Comparison of ENCODE assay signal across 12 mouse cellular contexts in the genomic region with DNA sequence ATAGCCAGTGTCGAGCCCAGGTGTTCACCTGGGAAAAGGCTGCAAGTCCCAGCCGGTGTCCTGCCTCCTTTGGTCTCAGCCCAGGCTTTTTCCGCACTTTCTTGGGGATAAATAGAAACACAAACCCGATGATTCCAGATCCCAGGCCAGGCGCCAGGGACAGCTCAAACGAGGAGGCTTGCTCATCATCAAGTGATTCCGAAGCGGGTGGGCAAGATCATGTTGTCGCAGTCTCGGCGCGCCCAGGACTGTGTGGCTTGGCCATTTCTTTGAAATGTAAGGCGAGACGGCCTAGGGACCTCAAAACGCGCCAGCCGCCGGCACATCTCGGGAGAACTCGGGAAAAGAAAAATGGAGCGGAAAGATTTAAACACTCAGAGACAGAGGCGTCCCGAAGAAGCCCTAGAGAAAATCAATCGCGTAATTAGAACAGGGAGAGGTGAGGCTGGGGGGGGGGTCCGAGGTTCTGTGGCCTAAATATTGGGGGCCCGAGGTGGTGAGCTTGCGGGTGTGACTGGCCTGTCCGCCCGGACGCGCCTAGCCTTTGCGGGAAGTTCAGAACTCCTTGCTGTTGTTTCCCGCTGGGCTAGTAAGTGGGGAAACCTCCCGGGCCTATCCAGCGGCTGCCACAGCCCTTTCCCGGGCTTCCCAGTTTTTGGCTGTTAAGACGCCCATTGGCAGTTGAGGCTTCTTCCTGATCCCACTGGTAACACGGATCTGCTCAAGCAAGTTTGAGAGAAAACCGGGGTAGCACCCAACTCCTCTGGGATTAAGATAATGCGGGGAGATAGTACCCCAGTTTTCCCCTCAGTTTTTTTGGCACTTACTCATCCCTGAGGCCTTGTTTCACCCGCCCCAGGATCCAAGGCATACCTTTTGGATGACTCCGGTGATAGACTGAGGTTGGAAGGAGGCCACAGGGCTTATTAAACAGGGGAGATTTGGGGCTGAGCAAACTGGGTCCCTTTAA. TPM values are rescaled to one million over a fixed set of nuclear protein-coding genes. Genes with fewer than 3 reads are reported as not detected.
DNase-seq lines count a peak whose midpoint lies in the region; ATAC-seq and TF ChIP-seq lines count a peak whose summit lies in the region.
"Had no signal": no experiment of that assay in that cellular context is flagged by ENCODE, and none has a peak within 500 bp of the region (broad histone marks: within the 10 kb centered on the region; RNA-seq: fewer than 3 reads in every experiment).

No protein-coding gene starts in this region.

- ATAC-seq in lung, embryonic 15.5 days (ENCODE audit: borderline replicate concordance, extremely low read depth, low FRiP score, low TSS enrichment), result no peak
- no peak for ATAC-seq in intestine, postnatal 0 days
- no peak for ATAC-seq in stomach, embryonic 15.5 days (ENCODE audit: insufficient read depth, low FRiP score, low read depth)
- no peak for ATAC-seq in megakaryocyte progenitor cell, adult 5-6 weeks (replicated peaks; ENCODE audit: poor library complexity)
- ATAC-seq: inflammation-experienced regulatory T-cells, adult 6 months; liver, postnatal 0 days had no signal

- no peak for DNase-seq in lung, adult 18-20 months
- DNase-seq in gastrocnemius, adult 2 months, result peak; percentile 87
- no peak for DNase-seq in thymus, adult 2 months
- no peak for DNase-seq in left cerebral cortex, adult 9 months (ENCODE audit: low spot score in 2 of 2)
- DNase-seq: liver, postnatal 0 days had no signal

- H3K4me2 ChIP-seq in lung, embryonic 15.5 days, result peak overlapping the region; percentile 5; the same call in 1 of the 2 replicates
- H3K4me2 ChIP-seq in intestine, postnatal 0 days (replicated peaks; ENCODE audit: low read depth), result peak overlapping the region; percentile 24; the same call in 1 of the 2 replicates
- peak overlapping the region; percentile 33 for H3K4me2 ChIP-seq in stomach, embryonic 15.5 days

- H3K27ac ChIP-seq in lung, embryonic 15.5 days, result no peak overlapping the region
- H3K27ac ChIP-seq in gastrocnemius, adult 2 months, result peak overlapping the region; percentile 78
- no peak overlapping the region; the same call in 1 of the 2 replicates for H3K27ac ChIP-seq in intestine, postnatal 0 days (ENCODE audit: low read depth, low read length)
- no peak overlapping the region for H3K27ac ChIP-seq in stomach, embryonic 15.5 days
- H3K27ac ChIP-seq in thymus, adult 2 months (ENCODE audit: control insufficient read depth, insufficient read depth, low read length), result no peak overlapping the region

- no peaks in the 10 kb centered on the region for H3K9me3 ChIP-seq in lung, embryonic 15.5 days
- H3K9me3 ChIP-seq in intestine, postnatal 0 days (ENCODE audit: control insufficient read depth), result no peaks in the 10 kb centered on the region
- H3K9me3 ChIP-seq in stomach, embryonic 15.5 days, result no peaks in the 10 kb centered on the region

- intact Hi-C loops in gastrocnemius, adult 2 months (cut with DNase I), result no loop called here

- no peak overlapping the region for H3K4me3 ChIP-seq in lung, embryonic 15.5 days
- peak overlapping the region; percentile 61 for H3K4me3 ChIP-seq in gastrocnemius, adult 2 months
- no peak overlapping the region for H3K4me3 ChIP-seq in intestine, postnatal 0 days (ENCODE audit: low read depth, low read length)
- H3K4me3 ChIP-seq in stomach, embryonic 15.5 days (replicated peaks), result no peak overlapping the region; the same call in 1 of the 2 replicates
- no peak overlapping the region for H3K4me3 ChIP-seq in thymus, adult 2 months (ENCODE audit: control insufficient read depth, insufficient read depth, low read length)

- WGBS in lung, embryonic 15.5 days, result 8% methylated on average over 43 of the region's 43 CpGs
- WGBS in intestine, postnatal 0 days, result 26% methylated on average over 43 of the region's 43 CpGs
- WGBS in stomach, embryonic 15.5 days, result 20% methylated on average over 43 of the region's 43 CpGs
- WGBS in thymus, adult 2 months, result 15% methylated on average over 43 of the region's 43 CpGs

- no peak for TF ChIP-seq CTCF in gastrocnemius, adult 2 months (IDR thresholded peaks at IDR 0.05)
- no peak for TF ChIP-seq CTCF in intestine, postnatal 0 days (IDR thresholded peaks at IDR 0.05; ENCODE audit: low read depth)
- TF ChIP-seq CTCF in thymus, adult 2 months (IDR thresholded peaks at IDR 0.05; ENCODE audit: borderline replicate concordance, control insufficient read depth, extremely low read depth, insufficient read depth, low read length, poor library complexity), result no peak

- H3K4me1 ChIP-seq in lung, embryonic 15.5 days, result no peaks in the 10 kb centered on the region
- H3K4me1 ChIP-seq in intestine, postnatal 0 days (replicated peaks; ENCODE audit: control insufficient read depth, insufficient read depth, low read length), result no peaks in the 10 kb centered on the region
- 0 out of 2 replicates have a peak, but pooled peaks cover 6% of the 10 kb centered on the region for H3K4me1 ChIP-seq in stomach, embryonic 15.5 days
- H3K4me1 ChIP-seq in thymus, adult 2 months (replicated peaks; ENCODE audit: control insufficient read depth, insufficient read depth, low read length), result no peaks in the 10 kb centered on the region

- no peak overlapping the region for H3K9ac ChIP-seq in lung, embryonic 15.5 days
- H3K9ac ChIP-seq in intestine, postnatal 0 days (ENCODE audit: low read depth, low read length), result no peak overlapping the region
- H3K9ac ChIP-seq in stomach, embryonic 15.5 days, result no peak overlapping the region
- H3K9ac ChIP-seq: liver, postnatal 0 days had no signal

- TF ChIP-seq POLR2A in thymus, adult 2 months (IDR thresholded peaks at IDR 0.05; ENCODE audit: control insufficient read depth, extremely low read depth, insufficient read depth, low read length, poor library complexity), result no peak

- H3K27me3 ChIP-seq in lung, embryonic 15.5 days, result peaks cover 99% of the 10 kb centered on the region
- H3K27me3 ChIP-seq in intestine, postnatal 0 days (replicated peaks; ENCODE audit: control insufficient read depth, insufficient read depth, low read length), result peaks cover 74% of the 10 kb centered on the region
- peaks cover 33% of the 10 kb centered on the region for H3K27me3 ChIP-seq in stomach, embryonic 15.5 days (replicated peaks)
- H3K27me3 ChIP-seq in thymus, adult 2 months (ENCODE audit: control insufficient read depth, insufficient read depth, low read length), result peaks cover 8% of the 10 kb centered on the region

- no peaks in the 10 kb centered on the region for H3K36me3 ChIP-seq in lung, embryonic 15.5 days
- H3K36me3 ChIP-seq in intestine, postnatal 0 days (ENCODE audit: control insufficient read depth, insufficient read depth), result no peaks in the 10 kb centered on the region
- H3K36me3 ChIP-seq in stomach, embryonic 15.5 days, result no peaks in the 10 kb centered on the region
- H3K36me3 ChIP-seq in thymus, adult 2 months (ENCODE audit: control insufficient read depth, insufficient read depth, low read length), result no peaks in the 10 kb centered on the region

RNA-seq across cellular contexts. Expression of a gene that starts 8.8 kb away (rescaled TPM):
- polyA plus RNA-seq in lung, embryonic 15.5 days (2015; fragmentation: Nextera tagmentation; extraction: Ambion mirVana), result 1.4 and 1.5 TPM in 2 replicates
- 1 to 10 TPM; 4.3 to 4.6 TPM for total RNA-seq in gastrocnemius, adult 2 months (2021)
- 4.8 and 5.2 TPM in 2 replicates for polyA plus RNA-seq in intestine, postnatal 0 days (2015; fragmentation: Nextera tagmentation; extraction: Ambion mirVana)
- 16.2 and 17.3 TPM in 2 replicates for polyA plus RNA-seq in stomach, embryonic 15.5 days (2015; fragmentation: Nextera tagmentation; extraction: Ambion mirVana)
- total RNA-seq in megakaryocyte progenitor cell, adult 5-6 weeks (2015), result not detected in 2 replicates
- total RNA-seq in megakaryocyte progenitor cell, adult 5-6 weeks (2017), result not detected in 2 replicates
- polyA plus RNA-seq in thymus, adult 2 months (2012; rRNA removed), result 0.19 and 0.22 TPM in 2 replicates
- polyA plus RNA-seq: inflammation-experienced regulatory T-cells, adult 6 months had no signal

RNA-seq across cellular contexts. Expression of a gene that starts 29.5 kb away (rescaled TPM):
- polyA plus RNA-seq in lung, embryonic 15.5 days (2015; fragmentation: Nextera tagmentation; extraction: Ambion mirVana), result 0.20 and 0.26 TPM in 2 replicates
- 1 to 10 TPM; 8.1 to 8.6 TPM for total RNA-seq in gastrocnemius, adult 2 months (2021)
- polyA plus RNA-seq in intestine, postnatal 0 days (2015; fragmentation: Nextera tagmentation; extraction: Ambion mirVana), result 3.0 and 3.5 TPM in 2 replicates
- polyA plus RNA-seq in stomach, embryonic 15.5 days (2015; fragmentation: Nextera tagmentation; extraction: Ambion mirVana), result 2.6 and 4.7 TPM in 2 replicates
- not detected in 2 replicates for total RNA-seq in megakaryocyte progenitor cell, adult 5-6 weeks (2015)
- total RNA-seq in megakaryocyte progenitor cell, adult 5-6 weeks (2017), result not detected in 2 replicates
- polyA plus RNA-seq in thymus, adult 2 months (2012; rRNA removed), result 0.23 and 0.43 TPM in 2 replicates
- polyA plus RNA-seq: inflammation-experienced regulatory T-cells, adult 6 months; liver, postnatal 0 days; spleen, adult 2 months had no signal

RNA-seq across cellular contexts. Expression of a gene that starts 37.1 kb away (rescaled TPM):
- polyA plus RNA-seq in lung, embryonic 15.5 days (2015; fragmentation: Nextera tagmentation; extraction: Ambion mirVana), result 0.10 TPM in 1 of 2 replicates, not detected in the other
- 1 to 10 TPM; 1.0 to 2.8 TPM for total RNA-seq in gastrocnemius, adult 2 months (2021)
- 3.5 and 4.6 TPM in 2 replicates for polyA plus RNA-seq in intestine, postnatal 0 days (2015; fragmentation: Nextera tagmentation; extraction: Ambion mirVana)
- polyA plus RNA-seq in stomach, embryonic 15.5 days (2015; fragmentation: Nextera tagmentation; extraction: Ambion mirVana), result 1.4 and 1.9 TPM in 2 replicates
- total RNA-seq in megakaryocyte progenitor cell, adult 5-6 weeks (2015), result not detected in 2 replicates
- total RNA-seq in megakaryocyte progenitor cell, adult 5-6 weeks (2017), result not detected in 2 replicates
- polyA plus RNA-seq in thymus, adult 2 months (2012; rRNA removed), result 0.07 and 0.08 TPM in 2 replicates
- polyA plus RNA-seq: embryonic facial prominence, embryonic 11.5 days; liver, postnatal 0 days; spleen, adult 2 months had no signal

RNA-seq across cellular contexts. Expression of a gene that starts 51.3 kb away (rescaled TPM):
- 0.06 TPM in 1 of 2 replicates, not detected in the other for polyA plus RNA-seq in lung, embryonic 15.5 days (2015; fragmentation: Nextera tagmentation; extraction: Ambion mirVana)
- total RNA-seq in gastrocnemius, adult 2 months (2021), result 1 to 10 TPM; 6.7 to 8.3 TPM
- 0.43 and 0.58 TPM in 2 replicates for polyA plus RNA-seq in intestine, postnatal 0 days (2015; fragmentation: Nextera tagmentation; extraction: Ambion mirVana)
- polyA plus RNA-seq in stomach, embryonic 15.5 days (2015; fragmentation: Nextera tagmentation; extraction: Ambion mirVana), result 0.06 TPM in 1 of 2 replicates, not detected in the other
- total RNA-seq in megakaryocyte progenitor cell, adult 5-6 weeks (2015), result not detected in 2 replicates
- not detected in 2 replicates for total RNA-seq in megakaryocyte progenitor cell, adult 5-6 weeks (2017)
- polyA plus RNA-seq in thymus, adult 2 months (2012; rRNA removed), result 0.05 and 0.14 TPM in 2 replicates
- polyA plus RNA-seq: embryonic facial prominence, embryonic 11.5 days; inflammation-experienced regulatory T-cells, adult 6 months; liver, postnatal 0 days; spleen, adult 2 months had no signal
